Mouse (Mus musculus) CD4-positive, CD25-positive, alpha-beta regulatory T cell, adult 4 months (primary cell): ENCODE measurements around the gene Dnah2. TPM values are rescaled to one million over a fixed set of nuclear protein-coding genes. Genes with fewer than 3 reads are reported as not detected.

Experiments
- ATAC-seq: one replicate; pipeline ENCODE4 v1.8.0; 2017
- polyA plus RNA-seq, 2 experiments: library from polyadenylated mRNA; unstranded; fragments of 100-300 nt; shearing (Covaris generic); gene quantifications; one replicate each; pipeline ENCODE4 v1.2.1; 2017

Dnah2 gene
- polyA plus RNA-seq, 2 experiments from 2014 or later = 0.09 TPM; not detected in 1

- peak; percentile 22 for ATAC-seq
These were observed 131.2 kb downstream of the Dnah2 start for GRCm38 (mm10) chr11:69417449-69418384.

- no peak for ATAC-seq
These were observed 131.9 kb downstream of the Dnah2 start for GRCm38 (mm10) chr11:69416921-69417448.

GRCm38 (mm10) chr11:69416509-69416908, 132.4 kb downstream of the Dnah2 start:
- ATAC-seq = no peak

GRCm38 (mm10) chr11:69415668-69416451, 133.1 kb downstream of the Dnah2 start:
- no peak for ATAC-seq

GRCm38 (mm10) chr11:69415327-69415667, 133.6 kb downstream of the Dnah2 start:
- no peak for ATAC-seq

GRCm38 (mm10) chr11:69414421-69415326, 134.2 kb downstream of the Dnah2 start:
- ATAC-seq = no peak

GRCm38 (mm10) chr11:69413221-69414181, 135.4 kb downstream of the Dnah2 start, which contains the start of gene Kdm6b:
Gene Kdm6b (minus strand): TSS chr11:69413675.
- ATAC-seq = no peak

- no peak for ATAC-seq
These were observed 136.4 kb downstream of the Dnah2 start for GRCm38 (mm10) chr11:69412548-69412947.

GRCm38 (mm10) chr11:69411538-69412203, 137.2 kb downstream of the Dnah2 start:
- peak; percentile 2 for ATAC-seq

- ATAC-seq = no peak
These were observed 137.8 kb downstream of the Dnah2 start for GRCm38 (mm10) chr11:69411073-69411535.

- ATAC-seq = peak; percentile 57
These were observed 138.4 kb downstream of the Dnah2 start for GRCm38 (mm10) chr11:69410310-69411072.

GRCm38 (mm10) chr11:69410045-69410309, 138.9 kb downstream of the Dnah2 start:
- no peak for ATAC-seq

- ATAC-seq = peak; percentile 63
These were observed 139.4 kb downstream of the Dnah2 start for GRCm38 (mm10) chr11:69409378-69410044.

GRCm38 (mm10) chr11:69408541-69409377, 140.2 kb downstream of the Dnah2 start:
- ATAC-seq = peak; percentile 64

GRCm38 (mm10) chr11:69407724-69408004, 141.2 kb downstream of the Dnah2 start:
- no peak for ATAC-seq

GRCm38 (mm10) chr11:69406867-69407723, 141.8 kb downstream of the Dnah2 start:
- ATAC-seq = no peak

- no peak for ATAC-seq
These were observed 142.6 kb downstream of the Dnah2 start for GRCm38 (mm10) chr11:69406282-69406681.
